Mouse (Mus musculus) kidney, adult 8-10 months (tissue): Measurements from ENCODE around the gene Vwa1.
A peak's percentile ranks its signal among the peaks of the same experiment; 100 is the strongest.
"Not testable (repeated sequence)": the region's sequence is repeated elsewhere in the genome, so short reads cannot be mapped to it uniquely, and the experiment has no call there.

Experiments
- DNase-seq, 2 experiments: peaks; one replicate each; pipeline ENCODE4 v3.0.0; 2022

Gene Vwa1

DNA sequence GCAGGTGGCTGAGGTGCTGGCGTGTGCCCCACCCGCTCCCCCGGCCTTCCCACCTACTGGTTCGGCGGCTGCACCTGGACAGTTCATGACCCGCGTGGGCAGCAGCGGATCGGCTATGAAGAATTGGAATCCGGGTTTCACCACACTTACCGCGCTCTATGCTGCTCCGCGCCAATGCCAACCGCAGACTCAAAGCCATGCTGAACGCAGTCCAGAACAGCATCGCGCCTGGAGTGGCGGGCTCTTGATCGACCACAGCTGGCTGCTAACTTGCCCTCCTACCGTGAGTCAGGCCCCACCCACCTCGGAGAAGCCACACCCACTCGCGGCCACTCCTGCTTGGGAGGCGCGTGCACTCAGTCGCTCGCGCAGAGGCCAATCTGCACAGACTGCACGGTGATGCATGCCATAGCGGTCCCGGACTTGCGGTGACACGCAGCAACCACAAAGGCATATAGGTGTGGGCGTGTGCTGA lies at the start of gene Vwa1:
Vwa1 (minus strand) TSS at position 419 of the 475 bp plus-strand sequence.
- DNase-seq, result peak; percentile 92 to 93

GRCm38 (mm10) chr4:155823443-155823842 lies 48.9 kb upstream of the Vwa1 start:
- no peak for DNase-seq

- DNase-seq, result no peak
Observed at GRCm38 (mm10) chr4:155821025-155821424, 46.5 kb upstream of the Vwa1 start.

- DNase-seq, result no peak
Observed at GRCm38 (mm10) chr4:155817533-155817932, 43.0 kb upstream of the Vwa1 start.

DNA sequence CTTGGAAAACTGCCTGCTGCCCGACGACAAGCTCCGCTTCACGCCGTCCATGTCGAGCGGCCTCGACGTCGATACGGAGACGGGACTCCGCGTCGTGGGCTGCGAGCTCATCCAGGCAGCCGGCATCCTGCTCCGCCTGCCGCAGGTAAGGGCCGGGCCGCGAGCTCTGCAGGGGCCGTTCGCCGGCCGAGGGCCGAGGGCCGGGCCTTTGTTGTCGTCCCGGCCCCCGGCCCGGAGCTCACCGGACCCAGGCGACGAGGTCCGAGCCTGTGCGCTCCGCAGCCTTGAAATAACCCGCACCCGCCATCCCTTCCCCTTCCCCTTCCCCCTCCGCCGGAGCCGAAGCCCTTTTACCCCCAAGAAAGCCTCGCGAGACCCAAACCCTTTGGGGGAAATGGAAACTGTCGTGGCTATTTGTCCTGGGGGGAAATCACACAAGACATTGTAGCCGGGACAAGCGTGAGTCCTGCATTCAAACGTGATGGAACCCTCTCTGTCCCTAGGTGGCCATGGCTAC lies 38.2 kb upstream of the Vwa1 start:
- no peak for DNase-seq

DNA sequence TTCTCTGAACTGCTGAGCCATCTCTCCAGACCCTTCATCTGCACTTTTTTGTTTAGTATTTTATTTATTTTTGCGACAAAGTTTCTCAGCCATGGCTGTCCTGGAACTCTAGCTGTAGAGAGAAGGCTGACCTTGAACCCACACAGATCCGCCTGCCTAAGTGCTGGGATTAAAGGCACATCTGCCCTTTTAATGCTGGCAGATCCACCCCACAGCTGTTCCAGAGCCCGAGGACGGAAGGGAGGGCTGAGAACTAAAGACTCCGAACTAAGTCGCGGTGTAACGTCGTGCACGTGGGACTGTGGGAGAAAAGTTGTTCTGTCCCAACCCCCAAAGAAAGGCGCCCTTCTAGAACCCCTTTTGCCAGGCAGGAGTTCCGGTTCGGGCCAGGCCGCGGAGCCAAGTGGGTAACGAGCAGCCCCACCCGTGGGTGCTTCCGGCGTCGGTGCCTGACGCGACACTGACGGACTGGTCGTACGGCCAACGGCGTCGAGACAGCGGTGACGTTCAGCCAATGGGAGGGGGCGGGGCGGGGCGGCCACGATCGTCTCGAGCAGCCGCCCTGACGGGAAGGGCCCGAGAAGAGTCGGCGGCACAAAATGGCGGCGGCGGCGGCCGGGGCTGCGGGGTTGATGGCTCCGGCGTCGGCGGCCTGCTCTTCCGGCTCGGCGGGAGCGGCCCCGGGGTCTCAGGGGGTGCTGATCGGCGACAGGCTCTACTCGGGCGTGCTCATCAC lies 37.6 kb upstream of the Vwa1 start, which contains the start of gene Ccnl2:
Ccnl2 (plus strand) TSS at position 561 of the 736 bp plus-strand sequence.
- peak; percentile 92 to 94 for DNase-seq

- no peak for DNase-seq
Observed at GRCm38 (mm10) chr4:155807841-155808240, 33.3 kb upstream of the Vwa1 start.

GRCm38 (mm10) chr4:155803340-155804041 lies 29.0 kb upstream of the Vwa1 start:
- DNase-seq, result peak; percentile 93 to 95

DNA sequence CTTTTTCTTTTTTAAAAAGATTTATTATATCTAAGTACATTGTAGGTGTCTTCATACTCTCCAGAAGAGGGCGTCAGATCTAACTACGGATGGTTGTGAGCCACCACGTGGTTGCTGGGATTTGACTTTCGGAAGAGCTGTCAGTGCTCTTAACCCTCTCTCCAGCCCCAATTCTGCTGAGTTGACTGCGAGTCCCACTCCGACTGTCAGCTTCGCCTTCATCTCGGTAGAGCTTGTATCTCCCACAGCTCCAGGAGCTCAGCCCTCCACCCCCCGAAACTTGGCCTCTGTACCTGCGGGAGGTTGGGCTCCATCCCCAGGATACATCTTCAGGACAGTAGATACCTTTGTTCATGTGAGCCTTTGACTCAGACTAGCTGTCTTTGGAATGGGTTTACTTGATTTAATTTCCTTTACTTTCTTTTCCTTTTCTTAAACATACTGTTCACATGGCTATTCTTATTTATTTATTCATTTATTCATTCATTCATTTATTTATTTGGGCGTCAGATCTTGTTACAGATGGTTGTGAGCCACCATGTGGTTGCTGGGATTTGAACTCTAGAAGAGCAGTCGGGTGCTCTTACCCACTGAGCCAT lies 28.3 kb upstream of the Vwa1 start, which contains the start of gene Mrpl20:
Mrpl20 (plus strand) TSS at position 138 of the 599 bp plus-strand sequence.
- no peak for DNase-seq

- DNase-seq, result no peak
Observed at GRCm38 (mm10) chr4:155802075-155802474, 27.6 kb upstream of the Vwa1 start.

DNA sequence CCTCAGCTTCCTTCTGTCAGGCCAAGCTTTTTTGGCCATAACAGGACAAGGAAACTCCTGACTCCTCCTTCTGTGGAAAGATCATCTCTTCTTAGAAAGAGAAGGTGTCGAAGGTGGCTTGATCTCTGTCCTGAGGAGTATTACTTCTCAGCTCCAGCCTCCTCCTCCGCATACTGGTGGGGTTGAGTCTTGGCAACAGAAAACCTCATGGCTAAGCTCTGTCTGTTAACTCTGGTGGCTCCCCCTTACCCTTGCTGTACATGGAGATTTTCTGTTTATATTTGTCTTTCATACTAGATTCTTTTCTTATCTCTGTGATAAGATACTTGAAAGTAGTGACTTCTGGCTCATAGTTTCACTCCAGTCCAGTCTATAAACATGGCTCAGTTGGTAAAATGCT lies 19.2 kb upstream of the Vwa1 start:
- DNase-seq, result no peak

- DNase-seq, result no peak
Observed at GRCm38 (mm10) chr4:155791240-155791933, 16.9 kb upstream of the Vwa1 start.

GRCm38 (mm10) chr4:155790650-155791161 lies 16.2 kb upstream of the Vwa1 start:
- DNase-seq, result peak in 1 of 2 experiments; percentile 69

DNA sequence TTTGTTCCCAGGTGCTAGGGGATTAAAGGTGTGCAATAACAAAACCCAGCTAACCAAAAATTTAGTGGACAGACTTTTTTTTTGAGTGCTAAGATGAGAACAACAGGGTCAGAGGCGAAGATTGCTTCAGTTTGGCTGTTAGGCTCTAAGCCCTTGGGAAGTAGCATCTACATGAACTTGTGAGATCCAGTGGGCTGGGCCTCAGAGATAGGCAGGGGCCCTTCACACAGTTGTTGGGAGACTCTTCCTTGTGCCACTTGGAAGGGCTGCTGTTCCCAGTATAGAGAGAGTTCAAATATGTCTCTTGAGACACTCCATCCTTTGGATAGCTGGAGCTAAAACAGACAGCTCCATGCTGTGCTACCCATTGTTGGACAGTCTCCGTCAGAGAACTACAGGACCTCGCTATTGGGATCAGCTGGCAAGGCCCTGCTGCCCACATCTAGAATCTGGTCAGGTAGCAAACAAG lies 15.6 kb upstream of the Vwa1 start, which contains the start of gene Ankrd65:
Ankrd65 (plus strand) TSS at position 419 of the 469 bp plus-strand sequence.
- DNase-seq, result no peak

GRCm38 (mm10) chr4:155788833-155789232 lies 14.3 kb upstream of the Vwa1 start:
- not testable (repeated sequence) for DNase-seq

DNA sequence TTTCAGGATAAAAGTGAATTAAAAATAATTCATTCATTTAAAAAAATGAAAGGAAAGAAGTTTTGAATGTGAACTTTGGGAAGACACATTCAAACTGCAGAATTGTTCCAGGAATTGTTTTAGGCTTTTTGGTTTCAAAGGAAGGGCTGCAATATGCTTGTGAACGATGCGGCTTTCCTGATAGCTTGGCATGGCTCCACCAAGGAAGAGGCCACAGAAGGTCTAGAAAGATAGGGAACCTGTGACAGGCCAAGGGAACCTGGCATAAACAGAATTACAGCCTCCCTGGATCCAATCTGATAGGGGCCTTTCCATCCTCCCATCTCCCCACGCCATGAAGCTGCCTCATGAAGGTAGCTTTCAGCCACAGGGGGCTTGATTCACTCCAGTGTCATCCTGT lies 13.8 kb upstream of the Vwa1 start:
- DNase-seq, result no peak

DNA sequence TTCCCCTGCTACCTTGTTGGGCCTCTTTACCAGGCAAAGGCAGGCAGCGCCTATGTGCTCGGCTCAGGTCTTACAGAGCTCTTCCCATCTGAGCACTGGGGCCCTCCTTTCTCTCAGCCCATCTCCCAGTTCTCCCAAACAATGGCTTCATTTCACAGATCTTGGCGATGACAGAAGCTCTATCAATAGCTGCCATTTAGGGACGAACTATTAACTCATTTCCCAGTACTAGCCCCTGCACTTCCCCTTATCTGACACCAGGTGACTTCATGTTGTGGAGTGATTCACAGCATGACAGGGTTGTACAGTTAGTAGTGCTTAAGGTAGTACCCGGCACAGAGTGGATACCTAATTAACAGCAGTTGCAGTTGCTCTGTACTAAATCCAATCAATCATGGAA lies 11.3 kb upstream of the Vwa1 start, which contains the start of gene Tmem88b:
Tmem88b (minus strand) TSS at position 56 of the 400 bp plus-strand sequence.
- no peak for DNase-seq

- no peak for DNase-seq
Observed at GRCm38 (mm10) chr4:155785246-155785645, 10.7 kb upstream of the Vwa1 start.

GRCm38 (mm10) chr4:155784081-155784701 lies 9.7 kb upstream of the Vwa1 start:
- peak; percentile 85 to 87 for DNase-seq

DNA sequence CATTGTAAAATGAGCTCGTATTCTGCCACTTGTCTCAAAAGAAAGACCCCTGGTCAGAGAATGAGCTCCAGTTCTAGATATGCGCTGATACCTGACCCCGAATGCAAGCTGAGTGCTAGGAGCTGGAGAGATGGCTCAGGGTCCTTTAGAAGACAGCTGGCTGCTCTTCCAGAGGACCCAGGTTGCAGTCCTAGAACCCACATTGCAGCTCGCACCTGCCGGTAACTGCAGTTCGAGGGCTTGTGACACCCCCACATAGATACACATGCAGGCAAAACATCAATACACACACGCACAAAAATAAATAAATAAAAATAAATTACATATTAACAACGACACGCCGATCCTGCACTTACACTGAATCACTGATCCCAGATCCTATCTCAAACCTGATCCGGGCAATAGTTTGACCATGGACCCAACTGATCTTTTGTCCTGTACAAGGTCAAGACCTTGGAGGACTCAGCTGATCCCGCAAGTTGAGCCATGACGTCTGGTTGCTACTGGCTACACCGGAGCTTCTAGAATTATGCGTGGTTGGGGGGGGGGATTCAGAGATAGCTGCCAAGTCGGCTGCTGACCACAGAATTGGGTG lies 9.1 kb upstream of the Vwa1 start:
- peak; percentile 58 to 68 for DNase-seq

GRCm38 (mm10) chr4:155780895-155781294 lies 6.4 kb upstream of the Vwa1 start:
- peak; percentile 61 to 69 for DNase-seq
